Mouse (Mus musculus): Measurements from ENCODE around the gene Mc1r. TPM values are rescaled to one million over a fixed set of nuclear protein-coding genes. Genes with fewer than 3 reads are reported as not detected.

Mc1r gene
- polyA plus RNA-seq, 1 experiment from 2014 or later: 0.08 TPM

Other genes with a start within 250 kb of the Mc1r start
- gene Sult5a1, start 248.8 kb upstream of the Mc1r start, polyA plus RNA-seq (2015; fragmentation: Nextera tagmentation; extraction: Ambion mirVana): 41.0 and 41.7 TPM in 2 replicates
- gene Dpep1, start 220.9 kb upstream of the Mc1r start, polyA plus RNA-seq (2015; fragmentation: Nextera tagmentation; extraction: Ambion mirVana): 6.9 and 9.0 TPM in 2 replicates
- gene Chmp1a, start 194.3 kb upstream of the Mc1r start, polyA plus RNA-seq (2015; fragmentation: Nextera tagmentation; extraction: Ambion mirVana): 166 and 176 TPM in 2 replicates
- gene Spata33, start 194.3 kb upstream of the Mc1r start, polyA plus RNA-seq (2015; fragmentation: Nextera tagmentation; extraction: Ambion mirVana): 3.5 and 3.9 TPM in 2 replicates
- 30.0 and 33.4 TPM in 2 replicates for gene Cdk10, start 182.3 kb upstream of the Mc1r start, polyA plus RNA-seq (2015; fragmentation: Nextera tagmentation; extraction: Ambion mirVana)
- gene Spata2l, start 170.9 kb upstream of the Mc1r start, polyA plus RNA-seq (2015; fragmentation: Nextera tagmentation; extraction: Ambion mirVana): 5.6 and 5.9 TPM in 2 replicates
- 25.4 and 28.4 TPM in 2 replicates for gene Zfp276, start 152.9 kb upstream of the Mc1r start, polyA plus RNA-seq (2015; fragmentation: Nextera tagmentation; extraction: Ambion mirVana)
- gene Vps9d1, start 152.8 kb upstream of the Mc1r start, polyA plus RNA-seq (2015; fragmentation: Nextera tagmentation; extraction: Ambion mirVana): 27.2 and 29.4 TPM in 2 replicates
- 14.8 and 18.6 TPM in 2 replicates for gene Fanca, start 88.5 kb upstream of the Mc1r start, polyA plus RNA-seq (2015; fragmentation: Nextera tagmentation; extraction: Ambion mirVana)
- 0.93 and 1.2 TPM in 2 replicates for gene Spire2, start 74.4 kb upstream of the Mc1r start, polyA plus RNA-seq (2015; fragmentation: Nextera tagmentation; extraction: Ambion mirVana)
- 187 and 191 TPM in 2 replicates for gene Tcf25, start 33.4 kb upstream of the Mc1r start, polyA plus RNA-seq (2015; fragmentation: Nextera tagmentation; extraction: Ambion mirVana)
- 4.0 and 5.0 TPM in 2 replicates for gene Tubb3, start 4.3 kb downstream of the Mc1r start, polyA plus RNA-seq (2015; fragmentation: Nextera tagmentation; extraction: Ambion mirVana)
- gene Def8, start 16.4 kb downstream of the Mc1r start, polyA plus RNA-seq (2015; fragmentation: Nextera tagmentation; extraction: Ambion mirVana): 42.4 and 43.5 TPM in 2 replicates
- 43.0 and 46.0 TPM in 2 replicates for gene Afg3l1, start 70.8 kb downstream of the Mc1r start, polyA plus RNA-seq (2015; fragmentation: Nextera tagmentation; extraction: Ambion mirVana)
- gene Dbndd1, start 108.4 kb downstream of the Mc1r start, polyA plus RNA-seq (2015; fragmentation: Nextera tagmentation; extraction: Ambion mirVana): 5.9 and 6.6 TPM in 2 replicates
- 29.6 and 30.2 TPM in 2 replicates for gene Gas8, start 111.7 kb downstream of the Mc1r start, polyA plus RNA-seq (2015; fragmentation: Nextera tagmentation; extraction: Ambion mirVana)
- gene Rhou, start 246.8 kb downstream of the Mc1r start, polyA plus RNA-seq (2015; fragmentation: Nextera tagmentation; extraction: Ambion mirVana): 10.8 and 10.9 TPM in 2 replicates

Measured in limb, embryonic 15.5 days (tissue).